Mouse (Mus musculus): ENCODE results near the gene Obp1a. TPM values are rescaled to one million over a fixed set of nuclear protein-coding genes. Genes with fewer than 3 reads are reported as not detected.

Gene Obp1a
- polyA plus RNA-seq (2014; fragmentation: Nextera tagmentation; extraction: Ambion mirVana) = not detected in 2 replicates

DNA sequence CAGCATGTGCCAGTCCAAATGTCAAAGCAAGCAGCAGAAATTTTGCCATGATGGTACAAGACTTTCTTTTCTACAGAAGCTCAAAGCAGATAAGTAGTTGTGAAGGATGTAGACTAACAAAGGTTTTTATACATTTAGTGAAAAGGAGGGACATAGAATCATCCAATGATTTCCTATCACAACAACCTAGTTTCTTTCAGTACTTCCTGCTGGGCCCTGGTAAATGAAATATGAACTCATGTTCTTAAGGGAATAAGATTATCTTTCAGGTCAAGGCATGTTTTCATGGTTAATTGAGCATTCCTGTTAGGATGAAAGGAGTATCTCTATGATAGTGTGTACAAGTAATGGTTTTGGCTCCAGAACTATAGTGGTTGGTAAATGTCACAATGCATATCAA is at the start of gene Obp1a:
Gene Obp1a (minus strand): TSS at position 101 of the 400 bp plus-strand sequence.
- Histone ChIP-seq H3K4me3 (ENCODE audit: low read depth, low read length) (no peak within 1 kb of the TSS), H3K27ac (ENCODE audit: low read depth, low read length) (no peak within 1 kb of the TSS), H3K9ac (ENCODE audit: low read length) (no peak within 1 kb of the TSS), H3K27me3 (ENCODE audit: control insufficient read depth, insufficient read depth, low read length) (no peaks in the 10 kb centered on the region), H3K9me3 (ENCODE audit: control insufficient read depth, low read length) (no peaks in the 10 kb centered on the region), H3K4me1 (ENCODE audit: control insufficient read depth, insufficient read depth, low read length) (no peaks in the 10 kb centered on the region), H3K4me2 (no peak within 1 kb of the TSS), H3K36me3 (ENCODE audit: control insufficient read depth, insufficient read depth, low read length) (no peaks in the 10 kb centered on the region)
- ATAC-seq (ENCODE audit: low FRiP score) (no peak), DNase-seq (ENCODE audit: low spot score, missing footprints) (no peak)

DNA sequence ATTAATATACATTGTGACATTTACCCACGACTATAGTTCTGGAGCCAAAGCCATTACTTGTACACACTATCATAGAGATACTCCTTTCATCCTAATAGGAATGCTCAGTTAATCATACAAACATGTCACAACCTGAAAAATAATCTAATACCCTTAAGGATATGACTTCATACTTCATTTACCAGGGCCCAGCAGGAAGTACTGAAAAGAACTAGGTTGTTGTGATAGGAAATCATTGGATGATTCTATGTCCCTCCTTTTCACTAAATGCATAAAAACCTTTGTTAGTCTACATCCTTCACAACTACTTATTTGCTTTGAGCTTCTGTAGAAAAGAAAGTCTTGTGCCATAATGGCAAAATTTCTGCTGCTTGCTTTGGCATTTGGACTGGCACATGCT is 34.0 kb upstream of the Obp1a start, which contains the start of gene Gm5938:
Gene Gm5938 (plus strand): TSS at position 301 of the 400 bp plus-strand sequence.
- no peak for DNase-seq (ENCODE audit: low spot score, missing footprints)
- Histone ChIP-seq H3K36me3 (ENCODE audit: control insufficient read depth, insufficient read depth, low read length) (no peaks in the 10 kb centered on the region), H3K9me3 (ENCODE audit: control insufficient read depth, low read length) (no peaks in the 10 kb centered on the region), H3K4me1 (ENCODE audit: control insufficient read depth, insufficient read depth, low read length) (no peaks in the 10 kb centered on the region), H3K27ac (ENCODE audit: low read depth, low read length) (no peak within 1 kb of the TSS), H3K9ac (ENCODE audit: low read length) (no peak within 1 kb of the TSS), H3K4me3 (ENCODE audit: low read depth, low read length) (no peak within 1 kb of the TSS), H3K4me2 (no peak within 1 kb of the TSS), H3K27me3 (ENCODE audit: control insufficient read depth, insufficient read depth, low read length) (no peaks in the 10 kb centered on the region)
- whole genome bisulfite sequencing = 47% methylated on average over 1 of the region's 1 CpGs
- no peak for ATAC-seq (ENCODE audit: low FRiP score)

Other genes with a start within 250 kb of the Obp1a start
- gene Pbsn, start 237.8 kb downstream of the Obp1a start, polyA plus RNA-seq (2014; fragmentation: Nextera tagmentation; extraction: Ambion mirVana) = not detected in 2 replicates
- not detected in 2 replicates for gene Gm14744, start 226.6 kb downstream of the Obp1a start, polyA plus RNA-seq (2014; fragmentation: Nextera tagmentation; extraction: Ambion mirVana)
- not detected in 2 replicates for gene 5430402E10Rik, start 166.3 kb downstream of the Obp1a start, polyA plus RNA-seq (2014; fragmentation: Nextera tagmentation; extraction: Ambion mirVana)
- gene Gm5938, start 34.1 kb upstream of the Obp1a start, polyA plus RNA-seq (2014; fragmentation: Nextera tagmentation; extraction: Ambion mirVana) = not detected in 2 replicates
- gene Obp1b, start 95.4 kb upstream of the Obp1a start, polyA plus RNA-seq (2014; fragmentation: Nextera tagmentation; extraction: Ambion mirVana) = not detected in 2 replicates
- gene Gm14743, start 154.5 kb upstream of the Obp1a start, polyA plus RNA-seq (2014; fragmentation: Nextera tagmentation; extraction: Ambion mirVana) = not detected in 2 replicates